Mouse (Mus musculus) MEL-GATA-1-ER (cell line): Measurements from ENCODE around the gene Cyp51.
"Not testable (repeated sequence)": the region's sequence is repeated elsewhere in the genome, so short reads cannot be mapped to it uniquely, and the experiment has no call there.

Experiments used
- DNase-seq: peaks from one replicate; pipeline ENCODE4 v3.0.0-alpha.2; 2012; ENCODE audit warnings: low read depth; ENCODE audit errors: extremely low read depth

Gene Cyp51

DNA sequence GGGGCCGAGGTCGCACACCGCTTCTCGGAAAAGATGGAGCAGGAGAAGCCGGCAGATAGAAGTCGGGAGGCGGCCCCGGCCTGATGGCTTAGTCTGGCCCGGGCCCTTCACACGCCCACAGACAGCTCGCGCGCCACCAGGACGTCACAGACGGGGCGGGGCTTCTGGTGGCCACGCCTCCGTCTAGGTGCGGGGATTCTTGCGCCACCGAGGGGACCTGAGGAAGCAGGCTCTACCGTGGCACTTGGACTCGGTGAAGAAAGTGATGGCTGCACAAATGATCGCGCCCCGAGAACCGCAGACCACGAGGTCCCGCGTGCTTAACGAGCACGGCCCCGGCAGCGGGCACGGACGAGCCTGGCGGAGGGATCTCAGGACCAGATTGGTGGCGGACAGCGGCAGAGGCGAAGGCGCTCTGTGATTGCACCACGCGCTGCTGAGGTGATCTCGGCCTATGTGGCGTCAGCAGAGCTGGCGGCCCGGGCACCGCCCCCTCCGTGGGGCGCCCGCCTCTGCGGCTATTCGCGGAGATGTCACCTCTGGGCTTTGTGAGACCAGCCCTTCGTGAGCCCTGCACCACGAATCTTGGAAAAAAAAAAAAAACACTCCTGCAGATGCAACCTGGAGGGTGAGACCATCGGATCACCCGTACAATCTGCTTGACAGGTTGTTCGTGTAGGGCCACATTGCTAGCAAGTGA lies at the start of gene Cyp51:
Gene Cyp51, minus strand, starts transcription at position 406 of the 700 bp plus-strand sequence.
- DNase-seq: peak; percentile 80

DNA sequence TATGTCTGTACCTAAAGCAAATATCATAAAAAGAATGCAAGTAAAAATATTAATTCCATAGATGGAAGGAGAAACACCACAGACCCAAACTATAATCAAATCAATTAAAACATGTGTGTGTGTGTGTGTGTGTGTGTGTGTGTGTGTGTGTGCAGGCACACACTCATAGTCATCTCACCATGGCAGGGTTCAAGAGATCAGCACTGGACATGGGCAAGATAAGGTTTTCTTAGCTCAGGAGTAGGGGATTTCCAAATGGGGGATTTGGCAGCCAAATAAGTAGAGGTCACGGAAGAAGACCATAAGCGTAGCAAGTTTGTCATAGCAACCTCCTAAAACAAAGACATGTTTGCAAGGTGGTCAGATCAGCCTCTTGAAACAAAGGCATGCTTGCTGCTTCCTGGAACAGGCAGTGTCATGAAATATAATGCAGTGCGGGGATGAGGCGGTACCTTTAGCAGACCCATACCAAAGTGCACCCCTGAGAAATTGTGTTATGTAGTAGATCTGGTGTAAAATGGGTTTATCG lies 8.1 kb upstream of the Cyp51 start:
- DNase-seq: no peak

DNA sequence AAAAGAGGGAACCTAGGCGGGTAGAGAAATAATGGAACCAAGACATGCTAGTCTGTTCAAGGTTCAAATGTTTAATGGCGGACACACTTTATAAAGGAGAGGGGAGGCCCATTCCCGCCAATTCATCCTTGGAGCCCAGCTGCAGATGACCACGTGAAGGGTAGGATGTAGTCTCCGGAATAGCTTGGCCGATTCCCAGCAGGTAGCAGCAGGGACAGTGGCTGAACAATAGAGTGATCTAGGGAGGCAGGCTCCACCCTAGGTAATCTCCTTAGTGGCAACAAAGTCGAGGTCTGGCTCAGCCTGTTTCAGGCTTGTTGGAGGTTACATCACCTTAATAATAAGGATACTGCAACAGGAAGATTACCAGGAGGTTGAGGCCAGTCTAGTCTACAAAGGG lies 2.5 kb upstream of the Cyp51 start:
- not testable (repeated sequence) for DNase-seq

DNA sequence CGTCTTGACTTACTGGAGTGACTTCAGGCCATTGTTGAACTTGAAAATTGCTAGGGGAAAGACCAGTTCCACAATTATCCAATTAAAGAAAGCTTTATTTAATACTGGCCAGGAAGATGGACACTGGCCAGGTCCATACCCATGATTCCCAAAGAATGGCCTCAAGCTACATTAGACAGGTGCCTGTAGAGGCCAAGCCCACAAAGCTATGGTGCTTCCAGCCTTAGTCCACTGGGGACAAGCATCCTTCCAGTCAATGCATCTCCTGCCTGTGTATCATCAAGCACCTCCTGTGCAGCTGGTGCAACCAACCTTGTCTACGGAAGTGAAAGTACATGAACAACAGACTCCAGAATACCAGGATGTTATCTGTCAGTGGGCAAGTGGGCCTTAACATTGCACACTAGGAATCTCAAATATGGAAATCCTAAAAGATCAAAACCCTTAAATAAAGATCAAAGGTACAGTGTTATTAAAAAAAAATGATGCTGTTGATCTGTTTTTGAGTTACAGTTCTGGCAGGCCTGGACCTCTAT lies 1.2 kb upstream of the Cyp51 start:
- no peak for DNase-seq

DNA sequence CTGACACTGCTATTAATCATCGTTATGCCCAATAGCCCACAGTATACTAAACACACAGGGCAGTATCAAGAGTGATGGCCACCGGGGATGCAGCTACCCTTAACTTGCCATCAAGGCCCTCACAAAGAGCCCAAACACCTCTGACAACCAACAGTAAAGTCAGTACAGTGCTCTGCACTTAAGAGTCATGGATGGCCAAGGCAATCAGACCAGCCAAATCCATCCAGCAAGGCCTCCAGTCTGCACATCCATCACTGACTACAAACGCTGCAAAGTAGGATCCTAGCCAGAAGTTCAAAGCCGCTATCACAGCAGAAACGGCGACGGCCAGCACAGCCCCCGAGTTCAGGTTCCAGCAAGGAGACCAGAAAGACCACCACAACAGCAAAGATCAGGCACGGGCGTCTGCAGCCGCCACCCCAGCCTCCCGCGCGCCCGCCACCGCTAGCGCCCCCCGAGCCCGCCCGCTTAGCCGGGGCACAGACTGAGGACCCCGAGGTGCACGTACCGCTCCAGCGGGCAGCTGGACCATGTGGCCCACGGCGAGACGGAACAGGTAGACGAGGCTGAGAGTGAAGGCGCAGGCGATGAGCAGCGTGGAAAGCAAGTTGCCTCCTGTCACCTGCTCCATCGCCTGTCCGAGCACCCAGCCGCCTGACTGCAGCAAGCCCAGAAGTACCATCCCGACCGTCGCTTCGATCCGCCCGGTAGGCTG lies 763 bp downstream of the Cyp51 start:
- DNase-seq: peak; percentile 22

DNA sequence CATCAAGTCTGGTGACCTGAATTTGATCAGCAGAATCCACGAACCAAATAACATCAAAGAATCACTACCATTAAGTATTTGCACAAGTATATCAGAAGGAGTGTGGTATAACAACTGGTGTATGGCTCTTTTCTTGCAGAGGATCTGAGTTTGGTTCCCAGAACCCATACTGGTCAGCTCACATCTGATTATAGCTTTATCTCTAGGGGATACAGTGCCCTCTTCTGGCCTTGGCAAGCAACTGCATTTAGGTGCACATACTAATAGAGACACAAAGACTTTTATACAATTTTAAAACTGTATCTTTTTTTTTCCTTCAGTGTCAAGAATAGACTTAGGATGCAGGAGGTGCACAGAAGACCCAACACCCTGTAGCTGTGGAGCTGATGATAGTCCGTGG lies 2.8 kb downstream of the Cyp51 start:
- DNase-seq: no peak

DNA sequence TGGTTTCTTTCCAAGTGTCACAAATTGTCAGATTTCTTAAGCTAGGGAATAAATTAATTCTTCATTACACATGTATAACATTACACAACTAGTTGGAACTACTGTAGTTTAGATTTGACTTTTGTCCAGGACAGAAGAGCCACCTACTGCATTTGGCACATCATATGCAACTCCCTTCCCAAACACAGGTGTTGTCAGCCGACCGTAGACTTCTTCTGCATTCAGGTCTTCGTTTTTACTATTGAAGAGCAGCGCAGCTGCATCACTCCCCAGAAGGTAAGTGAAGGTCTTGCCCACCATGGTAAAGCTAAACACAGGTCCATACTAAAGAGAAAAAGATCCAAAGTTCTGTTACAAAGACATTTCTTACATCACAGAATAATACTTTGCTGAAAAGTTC lies 3.5 kb downstream of the Cyp51 start:
- no peak for DNase-seq

DNA sequence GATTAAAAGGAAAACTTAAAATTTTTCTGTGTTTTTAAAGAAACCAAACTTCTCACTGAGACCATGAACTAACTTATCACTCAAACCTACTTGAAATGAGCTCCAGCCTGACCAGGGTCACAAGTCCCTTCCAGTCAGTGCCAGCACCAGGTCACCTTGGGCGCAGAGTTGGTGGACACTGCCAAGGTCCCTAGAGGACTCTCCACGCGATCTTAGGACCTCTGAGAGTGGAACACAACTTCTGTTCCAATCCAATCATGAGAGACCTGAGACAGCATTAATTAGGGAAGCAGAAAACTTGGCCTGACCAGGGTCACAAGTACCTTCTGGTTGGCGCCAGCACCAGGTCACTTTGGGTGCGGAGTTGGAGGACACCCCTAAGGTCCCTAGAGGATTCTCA lies 10.1 kb downstream of the Cyp51 start:
- no peak for DNase-seq

DNA sequence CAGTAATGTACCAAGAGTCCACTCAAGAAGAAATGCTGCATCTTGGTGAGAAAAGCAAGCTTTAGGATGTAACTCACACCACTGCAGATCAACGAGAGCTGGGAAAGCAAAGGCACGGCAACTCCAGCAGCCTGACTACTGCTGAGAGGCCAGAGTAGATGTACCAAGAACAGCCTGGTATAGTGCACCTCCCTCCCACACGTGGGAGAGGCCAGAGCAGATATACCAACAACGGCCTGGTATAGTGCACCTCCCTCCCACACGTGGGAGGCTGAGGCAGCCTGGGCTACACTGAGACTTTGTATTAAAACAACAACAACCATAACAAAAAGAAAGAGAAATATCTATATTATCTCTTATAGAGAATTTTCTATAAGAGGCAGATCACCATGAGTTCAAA lies 16.4 kb downstream of the Cyp51 start:
- DNase-seq: no peak

DNA sequence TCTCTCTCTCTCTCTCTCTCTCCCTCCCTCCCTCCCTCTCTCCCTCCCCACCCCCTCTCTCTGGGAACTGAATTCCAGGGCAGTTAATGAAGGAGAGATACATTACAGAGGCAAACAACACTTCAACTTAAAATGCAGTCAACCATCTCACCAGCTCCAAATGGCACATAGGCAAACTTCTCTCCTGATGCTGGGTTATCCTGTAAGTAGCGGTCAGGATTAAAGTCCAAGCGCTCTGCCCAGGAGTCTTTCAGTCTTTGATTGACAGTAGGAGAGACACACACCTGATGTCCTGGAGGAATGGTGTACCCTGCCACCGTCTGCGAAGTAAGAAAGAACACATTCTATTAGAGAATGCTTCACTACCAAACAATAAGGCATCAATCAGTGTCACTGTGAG lies 18.2 kb downstream of the Cyp51 start:
- no peak for DNase-seq

DNA sequence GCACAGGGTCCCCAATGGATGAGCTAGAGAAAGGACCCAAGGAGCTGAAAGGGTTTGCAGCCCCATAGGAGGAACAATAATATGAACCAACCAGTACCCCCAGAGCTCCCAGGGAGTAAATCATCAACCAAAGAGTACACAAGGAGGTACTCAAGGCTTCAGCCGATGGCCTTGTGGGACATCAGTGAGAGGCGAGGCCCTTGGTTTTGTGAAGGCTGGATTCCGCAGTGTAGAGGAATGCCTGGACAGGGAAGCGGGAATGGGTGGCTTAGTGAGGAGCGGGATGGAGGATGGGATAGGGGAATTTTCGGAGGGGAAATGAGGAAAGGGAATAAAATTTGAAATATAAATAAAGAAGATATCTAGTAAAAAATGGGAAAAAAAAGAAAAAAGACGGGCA lies 19.6 kb downstream of the Cyp51 start:
- DNase-seq: no peak

DNA sequence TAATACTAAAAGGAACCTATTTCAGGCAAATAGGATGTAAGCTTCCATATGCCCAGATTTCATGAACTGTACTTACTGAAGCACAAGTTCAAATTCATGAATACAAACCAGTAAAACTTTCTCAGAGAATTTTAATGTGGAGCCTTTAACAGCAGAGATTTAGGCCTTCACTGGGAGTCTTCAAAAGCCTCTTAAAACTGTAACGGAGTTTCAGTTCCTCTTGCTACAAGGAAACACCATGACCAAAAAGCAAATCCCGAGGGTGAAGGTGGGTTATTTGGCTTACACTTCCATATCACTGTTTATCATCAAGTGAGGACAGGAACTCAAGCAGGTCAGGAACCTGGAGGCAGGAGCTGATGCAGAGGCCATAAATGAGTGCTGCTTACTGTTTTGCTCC lies 23.0 kb downstream of the Cyp51 start:
- no peak for DNase-seq

DNA sequence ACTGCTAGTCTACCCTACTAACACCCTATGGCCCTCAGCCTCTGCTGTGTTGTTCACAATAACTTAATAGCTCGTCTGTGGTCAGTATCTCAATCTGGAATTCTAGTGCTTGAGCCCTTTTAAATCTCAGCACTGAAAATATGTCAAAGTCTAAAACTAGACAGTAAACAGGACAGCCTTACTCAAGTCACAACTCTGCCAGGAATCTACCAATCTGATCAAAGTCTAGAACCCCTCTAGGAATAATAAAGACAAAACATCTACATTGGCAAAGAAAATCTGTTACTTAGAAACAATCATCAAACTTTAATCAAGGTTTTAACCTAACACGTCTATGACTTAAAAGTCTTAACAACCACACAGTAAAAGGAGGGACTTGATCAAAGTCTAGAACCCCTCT lies 23.7 kb downstream of the Cyp51 start:
- DNase-seq: no peak

DNA sequence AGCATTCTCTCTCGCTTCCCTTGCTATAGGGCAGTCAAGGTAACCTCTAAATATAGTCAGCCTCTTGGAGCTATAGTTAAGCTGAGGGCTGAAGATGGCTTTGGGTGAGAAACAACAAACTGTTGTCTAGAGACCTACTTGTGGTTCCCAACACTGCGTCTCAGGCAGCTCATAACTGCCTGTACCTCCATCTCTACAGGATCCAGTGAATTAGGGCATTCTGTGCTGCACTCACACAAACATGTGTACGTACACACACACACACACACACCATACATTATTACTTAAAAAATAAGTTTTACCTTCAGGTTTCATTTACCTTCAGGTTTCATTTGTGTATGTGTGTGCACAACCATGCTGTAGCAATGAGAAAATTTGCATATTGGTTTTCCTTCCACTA lies 25.5 kb downstream of the Cyp51 start:
- DNase-seq: no peak

DNA sequence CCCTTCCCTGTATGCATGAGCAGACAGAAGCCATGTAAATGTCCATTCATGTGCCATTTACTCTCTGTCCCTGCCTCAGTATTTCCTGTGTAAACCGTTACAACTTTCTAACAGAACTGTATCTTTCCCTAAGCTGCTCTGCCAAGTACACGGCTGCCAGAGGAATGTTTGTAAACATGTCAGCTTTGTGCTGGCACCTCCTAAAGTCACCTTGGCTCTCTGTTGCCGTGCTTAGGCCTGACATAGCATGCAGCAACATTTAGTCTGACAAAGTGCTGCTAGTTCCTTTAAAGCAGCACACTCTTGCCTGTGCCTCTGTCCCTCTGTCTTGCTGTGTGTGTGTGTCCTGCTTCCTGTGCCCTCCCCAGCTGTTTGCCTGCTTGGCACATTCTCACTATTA lies 37.3 kb downstream of the Cyp51 start:
- DNase-seq: no peak

DNA sequence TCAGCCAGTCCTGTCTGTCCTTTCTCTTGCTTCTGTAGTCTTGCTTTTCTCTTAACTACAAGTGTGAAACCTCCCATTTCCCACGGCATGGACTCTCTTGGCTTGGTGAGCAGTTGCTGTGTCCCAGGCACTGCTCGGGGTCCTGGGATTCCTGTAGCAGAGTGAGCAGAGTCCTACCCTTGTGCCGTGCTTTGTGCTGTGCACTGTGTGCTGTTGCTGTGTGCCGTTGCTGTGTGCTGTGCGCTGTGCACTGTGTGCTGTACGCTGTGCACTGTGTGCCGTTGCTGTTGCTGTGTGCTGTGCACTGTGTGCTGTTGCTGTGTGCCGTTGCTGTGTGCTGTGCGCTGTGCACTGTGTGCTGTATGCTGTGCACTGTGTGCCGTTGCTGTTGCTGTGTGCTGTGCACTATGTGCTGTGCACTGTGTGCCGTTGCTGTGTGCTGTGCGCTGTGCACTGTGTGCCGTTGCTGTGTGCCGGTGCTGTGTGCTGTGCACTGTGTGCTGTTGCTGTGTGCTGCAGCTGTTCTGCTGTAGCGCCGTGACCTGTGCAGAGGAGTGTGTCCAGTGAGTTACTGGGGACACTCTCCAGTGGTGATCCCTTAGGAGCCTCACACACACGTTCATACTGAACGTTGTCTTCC lies 38.0 kb downstream of the Cyp51 start:
- no peak for DNase-seq

DNA sequence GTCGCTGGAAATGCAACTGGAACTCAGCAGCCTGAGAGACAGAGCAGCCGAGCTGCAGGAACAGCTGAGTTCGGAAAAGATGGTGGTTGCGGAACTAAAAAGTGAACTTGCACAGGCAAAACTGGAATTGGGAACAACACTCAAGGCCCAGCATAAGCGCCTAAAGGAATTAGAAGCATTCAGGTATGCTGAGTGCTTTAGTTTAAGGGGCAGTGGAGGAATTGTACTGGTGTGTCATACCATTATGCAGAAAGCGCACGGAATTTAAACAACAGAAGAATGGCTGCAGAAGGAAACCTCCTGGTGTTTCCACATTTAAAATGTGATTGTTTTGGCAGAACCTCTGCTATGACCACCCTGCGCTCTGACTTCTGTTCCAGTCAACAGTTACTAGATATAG lies 44.2 kb downstream of the Cyp51 start:
- DNase-seq: no peak

DNA sequence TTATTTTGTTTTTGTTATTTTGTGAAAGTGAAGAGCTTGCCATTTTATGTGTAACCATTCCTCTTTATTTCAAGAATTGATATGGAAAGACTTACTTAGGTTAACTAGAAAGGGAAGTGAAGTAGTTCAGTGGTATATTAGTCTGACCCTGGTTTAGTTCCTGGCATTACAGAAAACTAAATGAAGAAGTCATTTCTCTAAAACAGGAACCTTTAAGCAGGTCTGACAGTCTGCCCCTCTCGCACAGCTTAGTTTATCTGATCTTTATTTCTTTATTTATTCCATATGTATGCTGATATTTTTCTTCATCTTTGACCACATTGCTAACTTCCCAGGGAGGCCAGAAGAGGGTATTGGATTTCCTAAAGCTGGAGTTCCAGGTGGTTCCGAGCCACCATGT lies 63.6 kb downstream of the Cyp51 start:
- DNase-seq: peak; percentile 36

DNA sequence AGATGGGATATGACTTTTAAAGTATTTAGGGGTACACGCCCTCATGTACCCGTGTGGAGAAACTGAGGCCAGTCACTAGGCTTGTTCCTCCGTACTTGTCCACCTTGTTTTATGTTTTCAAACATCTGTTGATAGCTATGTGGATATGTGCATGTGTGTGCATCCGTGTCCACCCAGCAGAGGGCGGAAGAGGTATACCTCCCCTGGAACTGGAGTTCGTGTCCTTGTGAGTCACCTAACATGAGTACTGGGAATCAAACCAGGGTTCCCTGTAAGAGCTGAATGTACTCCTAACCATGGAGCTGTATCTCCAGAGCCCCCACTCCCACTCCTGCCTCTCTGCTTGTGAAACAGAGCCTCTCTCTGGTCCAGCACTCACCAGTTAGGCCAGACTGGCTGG lies 64.2 kb downstream of the Cyp51 start:
- no peak for DNase-seq

DNA sequence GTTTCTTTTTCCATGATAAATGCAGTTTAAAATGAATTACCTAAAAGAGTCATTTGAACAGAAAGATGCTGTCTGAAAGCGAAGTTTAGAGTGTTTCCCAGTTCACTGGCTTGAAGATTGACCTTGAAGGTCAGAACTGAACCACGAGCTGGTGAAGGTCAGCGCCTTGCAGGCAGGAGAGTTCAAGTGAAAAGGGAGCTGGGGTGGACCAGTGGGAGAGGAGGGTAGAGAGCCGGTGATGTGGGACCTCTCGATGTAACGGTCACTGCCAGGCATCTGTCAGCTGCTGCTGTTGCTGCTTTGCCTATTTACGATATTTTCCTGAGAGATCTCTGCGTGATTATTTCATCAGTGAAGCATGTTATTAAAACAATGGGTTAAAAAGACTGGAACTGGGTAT lies 65.2 kb downstream of the Cyp51 start:
- no peak for DNase-seq

DNA sequence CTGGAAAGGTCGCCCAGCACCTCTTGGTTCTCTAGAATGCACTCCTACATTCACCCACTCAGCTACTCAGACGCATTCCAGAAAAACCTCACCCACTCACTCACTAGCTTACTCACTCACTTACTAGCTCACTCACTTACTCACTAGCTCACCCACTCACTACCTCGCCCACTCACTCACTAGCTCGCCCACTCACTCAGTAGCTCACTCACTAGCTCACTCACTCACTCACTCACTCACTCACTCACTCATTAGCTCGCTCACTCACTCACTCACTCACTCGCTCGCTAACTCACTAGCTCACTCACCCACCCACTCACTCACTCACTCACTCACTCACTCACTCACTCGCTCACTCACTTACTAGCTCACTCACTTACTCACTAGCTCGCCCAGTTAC lies 67.9 kb downstream of the Cyp51 start:
- no peak for DNase-seq

DNA sequence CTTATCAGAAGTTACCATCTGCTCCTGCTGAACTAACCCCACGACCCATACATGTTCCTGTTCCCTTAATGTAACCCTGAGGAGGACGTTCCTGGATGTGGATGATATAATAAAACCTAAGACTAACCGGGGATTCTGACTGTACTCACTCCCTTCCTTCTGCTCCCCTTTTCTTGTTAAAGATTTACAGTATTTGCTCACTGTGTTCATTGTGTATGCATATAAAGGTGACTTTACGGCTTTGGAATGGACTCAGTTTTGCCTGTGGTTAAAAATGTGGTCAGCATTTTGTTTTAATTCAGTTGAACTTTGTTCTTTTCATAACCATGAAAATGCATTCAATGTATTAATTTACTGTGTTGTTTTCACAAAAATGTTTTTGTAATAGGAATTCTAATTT lies 72.7 kb downstream of the Cyp51 start:
- no peak for DNase-seq
